Mouse (Mus musculus) olfactory bulb, adult 2 months (tissue): ENCODE data around the gene Gm5089.

Experiments
- CTCF ChIP-seq: fragments of 200-500 bp; IDR thresholded peaks from 2 replicates; pipeline ENCODE4 v1.5.1; 2012; ENCODE audit warnings: low read depth, mild to moderate bottlenecking, low read length, moderate library complexity; ENCODE audit not compliant: insufficient read depth
- POLR2A ChIP-seq: fragments of 200-500 bp; IDR thresholded peaks from 2 replicates; pipeline ENCODE4 v1.6.1; 2012; ENCODE audit warnings: mild to moderate bottlenecking, low read depth, low read length, moderate library complexity; ENCODE audit not compliant: insufficient read depth

DNA sequence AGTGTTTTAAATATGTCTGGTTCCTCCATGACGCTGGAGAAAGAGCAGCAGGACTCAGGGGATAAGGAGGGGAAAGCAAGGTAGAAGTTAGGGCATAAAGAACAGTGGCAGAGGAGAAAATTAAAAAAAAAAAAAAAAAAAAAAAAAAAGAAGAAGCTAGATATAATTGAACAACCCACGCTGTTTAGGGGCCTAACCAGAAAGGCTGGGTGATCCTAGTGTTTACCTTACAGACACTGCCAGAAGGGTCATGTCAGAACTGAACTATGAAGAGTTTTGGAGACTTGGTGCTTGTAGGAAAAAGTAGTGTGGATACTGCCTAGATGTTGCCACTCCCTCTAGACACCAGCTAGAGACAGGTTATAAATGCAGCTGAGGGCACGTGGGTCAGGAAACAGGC, 10.6 kb upstream of the Gm5089 start:
- TF ChIP-seq CTCF (no peak), POLR2A (no peak)
